Comparison of ENCODE assay signal across 8 mouse cellular contexts in genomic region chrX:49287700-49288563, GRCm38 (mm10). TPM values are rescaled to one million over a fixed set of nuclear protein-coding genes. Genes with fewer than 3 reads are reported as not detected.
DNase-seq lines count a peak whose midpoint lies in the region; ATAC-seq and TF ChIP-seq lines count a peak whose summit lies in the region.

TSS of gene Enox2 (minus strand) at chrX:49288259.

- CTCF ChIA-PET in Patski (lab: Charles Lee), result no interaction called here

- peak within 1 kb of the TSS; percentile 70 for H3K9ac ChIP-seq in hindbrain, embryonic 13.5 days

- H3K4me1 ChIP-seq in hindbrain, embryonic 13.5 days (replicated peaks), result no peaks in the 10 kb centered on the region; the same call in 1 of the 2 replicates

- 7% methylated on average over 26 of the region's 26 CpGs for WGBS in hindbrain, embryonic 13.5 days

- peak; percentile 100 for ATAC-seq in Patski
- peak; percentile 100 for ATAC-seq in hindbrain, embryonic 13.5 days (ENCODE audit: low FRiP score)

- no peak for TF ChIP-seq CTCF in Patski (IDR thresholded peaks at IDR 0.05)

- H3K4me3 ChIP-seq in hindbrain, embryonic 13.5 days, result peak within 1 kb of the TSS; percentile 48

- H3K27me3 ChIP-seq in Patski, result peaks cover 49% of the 10 kb centered on the region
- no peaks in the 10 kb centered on the region for H3K27me3 ChIP-seq in hindbrain, embryonic 13.5 days

- peak; percentile 60 for DNase-seq in Patski (ENCODE audit: low read depth, low spot score)
- peak; percentile 77 to 82 for DNase-seq in cerebellum, postnatal 14 days
- peak; percentile 76 to 85 for DNase-seq in frontal cortex, postnatal 14 days (ENCODE audit: low spot score in 2 of 2)
- DNase-seq in layer of hippocampus, postnatal 25 days (ENCODE audit: extremely low spot score in 1 of 2, low spot score in 1 of 2), result peak; percentile 51 to 66
- peak; percentile 92 for DNase-seq in lung, postnatal 25 days (ENCODE audit: low spot score)
- DNase-seq in retina, embryonic 14.5 days (ENCODE audit: low spot score), result peak; percentile 86
- peak; percentile 69 for DNase-seq in thymus, postnatal 4 days

- no peaks in the 10 kb centered on the region for H3K36me3 ChIP-seq in hindbrain, embryonic 13.5 days

- no peaks in the 10 kb centered on the region for H3K9me3 ChIP-seq in hindbrain, embryonic 13.5 days

- H3K4me2 ChIP-seq in hindbrain, embryonic 13.5 days, result peak within 1 kb of the TSS; percentile 57

- POLR2A ChIA-PET in Patski (lab: Charles Lee), result no interaction called here

- in situ Hi-C loops in Patski (cut with MboI; ENCODE audit: low pct_unique_long_range_greater_than_20kb), result loop anchor here (5.0 to 25.0 kb wide), 2 partner anchors 386 to 601 kb away; partner anchors contain the start of gene Rbmx2

- peak within 1 kb of the TSS; percentile 71 for H3K27ac ChIP-seq in hindbrain, embryonic 13.5 days

RNA-seq across cellular contexts. Expression of gene Enox2, which starts in this region (rescaled TPM):
- 10.2 TPM for polyA plus RNA-seq in Patski (2021)
- 9.7 and 12.5 TPM in 2 replicates for polyA plus RNA-seq in hindbrain, embryonic 13.5 days (2015; fragmentation: Nextera tagmentation; extraction: Ambion mirVana)
- total RNA-seq in layer of hippocampus, postnatal 25 days (2021), result 10 to 100 TPM; 17.2 to 18.6 TPM

Comparison
In these comparisons a context has a peak if more than half of its experiments do, and no peak if none do; other contexts are left out.
1. Peak in every context shown above with its lines: DNase-seq, ATAC-seq, H3K4me3 ChIP-seq and H3K27ac ChIP-seq.